Mouse (Mus musculus): Measurements from ENCODE around the gene Pacsin2.

- TF ChIP-seq CTCF (conservative IDR thresholded peaks at IDR 0.05; ENCODE audit: low read length): no peak
- TF ChIP-seq NANOG (IDR thresholded peaks at IDR 0.05; ENCODE audit: borderline replicate concordance, low read length): no peak
- no peak for TF ChIP-seq POU5F1 (IDR thresholded peaks at IDR 0.05; ENCODE audit: borderline replicate concordance, low read length)
Measured at GRCm38 (mm10) chr15:83434692-83435091, 29.7 kb downstream of the Pacsin2 start.

Measured in E14TG2a.4 (cell line).